Mouse (Mus musculus) kidney, postnatal 0 days (tissue): ENCODE measurements around the gene Lrtm1. TPM values are rescaled to one million over a fixed set of nuclear protein-coding genes. Genes with fewer than 3 reads are reported as not detected.

Experiments used
- ATAC-seq: fragments of 200-750 bp; cut with Nextera tagmentation; replicated peaks from 2 replicates; pipeline ENCODE4 v1.8.0; 2017; ENCODE audit warnings: low read depth, moderate number of reproducible peaks, moderate TSS enrichment, moderate library complexity; ENCODE audit not compliant: low FRiP score
- DNase-seq: peaks from one replicate; pipeline ENCODE4 v3.0.0-alpha.2; 2016; ENCODE audit warnings: low spot score
- H3K27ac ChIP-seq: fragments of 300-500 bp; sonication (generic); 2 replicates; pipeline ENCODE4 v1.5.1; 2014; ENCODE audit warnings: mild to moderate bottlenecking
- H3K27me3 ChIP-seq: fragments of 300-500 bp; sonication (generic); 2 replicates; pipeline ENCODE4 v1.6.1; 2014; ENCODE audit warnings: low read length, mixed read lengths; ENCODE audit not compliant: insufficient read depth
- H3K36me3 ChIP-seq: fragments of 300-500 bp; sonication (generic); 2 replicates; pipeline ENCODE4 v1.6.1; 2014; ENCODE audit warnings: low read length, mixed read lengths; ENCODE audit not compliant: insufficient read depth
- H3K4me1 ChIP-seq: fragments of 300-500 bp; sonication (generic); replicated peaks from 2 replicates; pipeline ENCODE4 v1.6.1; 2014; ENCODE audit warnings: antibody characterized with exemption, low read length, mixed read lengths; ENCODE audit not compliant: insufficient read depth
- H3K4me2 ChIP-seq: fragments of 300-500 bp; sonication (generic); 2 replicates; pipeline ENCODE4 v1.6.1; 2014; ENCODE audit warnings: mild to moderate bottlenecking, low read length, moderate library complexity, mixed read lengths
- H3K4me3 ChIP-seq: fragments of 300-500 bp; sonication (generic); replicated peaks from 2 replicates; pipeline ENCODE4 v1.5.1; 2014; ENCODE audit warnings: low read depth, low read length
- H3K9ac ChIP-seq: fragments of 300-500 bp; sonication (generic); 2 replicates; pipeline ENCODE4 v1.6.1; 2014; ENCODE audit warnings: low read depth, low read length
- H3K9me3 ChIP-seq: fragments of 300-500 bp; sonication (generic); replicated peaks from 2 replicates; pipeline ENCODE4 v1.6.1; 2016; ENCODE audit warnings: low read length, inconsistent platforms, mixed read lengths
- CTCF ChIP-seq: IDR thresholded peaks from 2 replicates; pipeline ENCODE4 v1.5.1; 2016; ENCODE audit warnings: antibody characterized with exemption, low read depth, mild to moderate bottlenecking, moderate library complexity
- WGBS: fragments of 180-500 bp; shearing (Covaris S2); extraction: QIAGEN DNeasy Blood & Tissue Kit; methylation state at CpG from one replicate; pipeline ENCODE4 v1.1.7; 2014; 5-methylcytosine and 5-hydroxymethylcytosine counted together
- polyA plus RNA-seq: library from polyadenylated mRNA; unstranded; fragments of >200 nt; fragmentation: Nextera tagmentation; extraction: Ambion mirVana; gene quantifications from 2 replicates; pipeline ENCODE4 v1.2.1, GENCODE M21; 2015

Lrtm1 gene
- 0.04 TPM in 2 replicates for polyA plus RNA-seq

- H3K9me3 ChIP-seq: no peaks in the 10 kb centered on the region
- no peaks in the 10 kb centered on the region for H3K36me3 ChIP-seq
- H3K4me2 ChIP-seq: no peak within 1 kb of the TSS
- no peak within 1 kb of the TSS for H3K9ac ChIP-seq
- no peak; the same call in 1 of the 2 replicates for ATAC-seq
- no peak for TF ChIP-seq CTCF
- WGBS: 21% methylated on average over 5 of the region's 5 CpGs
- no peak within 1 kb of the TSS for H3K4me3 ChIP-seq
- no peaks in the 10 kb centered on the region for H3K27me3 ChIP-seq
- no peaks in the 10 kb centered on the region for H3K4me1 ChIP-seq
- peak; percentile 61 for DNase-seq
- H3K27ac ChIP-seq: no peak within 1 kb of the TSS
Observed at GRCm38 (mm10) chr14:29017883-29018282, at the start of gene Lrtm1. Gene Lrtm1, plus strand, starts transcription at chr14:29018208.

GRCm38 (mm10) chr14:28969247-28969646, 48.8 kb upstream of the Lrtm1 start:
- Histone ChIP-seq H3K27ac (no peak overlapping the region), H3K4me2 (no peak overlapping the region)

DNA sequence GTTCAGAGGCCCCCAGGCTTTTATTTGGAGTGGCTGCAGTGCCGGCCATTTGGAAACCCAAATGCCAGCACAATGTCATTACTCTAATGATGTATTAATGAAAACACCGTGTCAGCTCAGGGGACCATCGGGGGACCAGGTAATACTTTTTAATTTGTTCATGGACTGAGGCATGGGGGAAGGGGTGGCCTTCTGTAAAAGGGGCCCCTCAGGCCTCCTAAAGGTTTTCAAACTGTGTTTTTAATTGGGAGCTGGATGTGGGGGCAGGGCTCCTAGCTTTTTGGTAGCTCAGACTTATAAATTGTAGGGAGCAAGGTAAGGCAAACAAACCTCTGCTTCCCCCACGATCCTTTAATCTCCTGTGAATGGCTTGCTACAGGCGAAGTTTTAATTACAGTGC, 45.4 kb upstream of the Lrtm1 start:
- no peak for TF ChIP-seq CTCF
- DNase-seq (no peak), ATAC-seq (no peak)

More at GRCm38 (mm10) chr14:28969247-28969646, 48.8 kb upstream of the Lrtm1 start:
- Histone ChIP-seq H3K4me3 (no peak overlapping the region), H3K27me3 (no peaks in the 10 kb centered on the region), H3K4me1 (no peaks in the 10 kb centered on the region), H3K9me3 (no peaks in the 10 kb centered on the region), H3K36me3 (no peaks in the 10 kb centered on the region), H3K9ac (no peak overlapping the region)
- no peak for DNase-seq
- no peak for ATAC-seq
- no peak for TF ChIP-seq CTCF
- 94% methylated on average over 4 of the region's 4 CpGs for WGBS

DNA sequence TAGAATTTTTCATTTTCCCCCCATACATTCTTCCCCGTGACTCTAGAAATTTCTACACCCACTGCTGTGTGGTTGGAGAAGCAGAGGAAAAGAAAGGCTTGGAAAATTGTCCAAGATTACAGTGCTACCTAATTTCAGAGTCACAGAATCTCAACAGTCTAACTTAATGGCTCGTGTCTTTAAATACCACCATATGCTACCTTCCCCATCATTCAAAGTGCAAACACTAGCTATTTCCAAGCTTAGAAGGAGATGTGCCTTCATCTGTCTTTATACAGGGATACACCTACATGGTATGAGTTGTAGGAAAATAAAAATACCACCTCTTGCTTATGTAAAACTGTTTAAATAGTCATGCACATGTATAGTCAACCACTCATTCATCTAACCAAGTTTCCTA, 38.8 kb upstream of the Lrtm1 start:
- H3K36me3 ChIP-seq: no peaks in the 10 kb centered on the region
- TF ChIP-seq CTCF: no peak
- no peak for ATAC-seq
- H3K4me3 ChIP-seq: no peak overlapping the region
- H3K4me1 ChIP-seq: no peaks in the 10 kb centered on the region
- H3K9ac ChIP-seq: no peak overlapping the region
- H3K27me3 ChIP-seq: no peaks in the 10 kb centered on the region
- DNase-seq: no peak
- H3K9me3 ChIP-seq: no peaks in the 10 kb centered on the region
- H3K4me2 ChIP-seq: no peak overlapping the region
- H3K27ac ChIP-seq: no peak overlapping the region
- 86% methylated on average over 2 of the region's 2 CpGs for WGBS

More for the DNA sequence above, 45.4 kb upstream of the Lrtm1 start:
- WGBS: 26% methylated on average over 5 of the region's 5 CpGs
- Histone ChIP-seq H3K9ac (no peak overlapping the region), H3K36me3 (no peaks in the 10 kb centered on the region), H3K9me3 (no peaks in the 10 kb centered on the region), H3K4me2 (no peak overlapping the region), H3K27ac (no peak overlapping the region), H3K27me3 (no peaks in the 10 kb centered on the region), H3K4me3 (no peak overlapping the region), H3K4me1 (no peaks in the 10 kb centered on the region)

DNA sequence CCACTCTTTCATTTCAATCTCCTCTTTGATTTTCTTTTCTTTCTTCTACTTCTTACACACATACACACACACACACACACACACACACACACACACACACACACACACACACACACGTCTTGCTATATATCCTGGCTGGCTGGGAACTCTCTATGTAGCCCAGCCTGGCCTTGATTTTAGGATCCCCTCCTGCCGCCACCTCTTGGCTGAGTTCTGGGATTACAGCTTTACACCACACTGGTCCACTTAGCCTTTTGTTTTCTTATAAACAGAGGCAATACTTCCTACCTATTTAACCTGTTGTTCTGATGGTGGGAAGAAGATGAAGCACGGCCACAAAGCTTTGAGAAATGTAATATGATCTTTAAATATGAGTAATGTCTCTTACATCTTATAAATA, 37.5 kb upstream of the Lrtm1 start:
- no peak overlapping the region for H3K4me3 ChIP-seq
- ATAC-seq (no peak), DNase-seq (peak; percentile 56)
- H3K36me3 ChIP-seq: no peaks in the 10 kb centered on the region
- no peak overlapping the region for H3K9ac ChIP-seq
- no peak overlapping the region for H3K4me2 ChIP-seq
- peak; percentile 59; the same call in 1 of the 2 replicates for TF ChIP-seq CTCF
- 45% methylated on average over 3 of the region's 3 CpGs for WGBS
- H3K4me1 ChIP-seq: no peaks in the 10 kb centered on the region
- no peaks in the 10 kb centered on the region for H3K9me3 ChIP-seq
- no peak overlapping the region for H3K27ac ChIP-seq
- no peaks in the 10 kb centered on the region for H3K27me3 ChIP-seq

DNA sequence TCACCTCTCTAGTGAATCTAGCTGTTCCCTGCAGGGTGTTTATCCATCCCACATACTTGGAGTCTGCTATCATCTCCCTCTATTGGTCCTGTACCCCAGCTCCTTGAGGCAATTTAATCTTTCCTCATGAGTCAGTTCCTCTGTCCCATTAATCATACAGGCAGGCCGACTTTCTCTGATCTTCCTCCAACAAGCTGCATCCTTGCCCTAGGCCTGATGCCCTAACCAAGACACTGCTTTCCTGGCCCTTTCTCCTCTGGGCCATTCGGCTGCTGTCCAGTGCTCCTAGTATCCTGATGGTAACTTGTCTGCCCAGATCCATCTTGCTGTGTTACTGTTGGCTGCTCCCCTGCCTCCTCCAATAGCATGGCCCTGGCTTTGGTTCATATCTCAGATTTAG, 33.7 kb upstream of the Lrtm1 start:
- H3K36me3 ChIP-seq: no peaks in the 10 kb centered on the region
- no peaks in the 10 kb centered on the region for H3K9me3 ChIP-seq
- TF ChIP-seq CTCF: no peak
- H3K4me1 ChIP-seq: no peaks in the 10 kb centered on the region
- DNase-seq (no peak), ATAC-seq (no peak)
- H3K4me2 ChIP-seq: no peak overlapping the region
- H3K27me3 ChIP-seq: no peaks in the 10 kb centered on the region
- 59% methylated on average over 2 of the region's 2 CpGs for WGBS
- H3K4me3 ChIP-seq: no peak overlapping the region
- H3K9ac ChIP-seq: no peak overlapping the region
- no peak overlapping the region for H3K27ac ChIP-seq
